Mouse (Mus musculus) lung, postnatal 0 days (tissue): ENCODE results near the gene Nfatc3. TPM values are rescaled to one million over a fixed set of nuclear protein-coding genes. Genes with fewer than 3 reads are reported as not detected.

Experiments used
- ATAC-seq: fragments of 200-750 bp; cut with Nextera tagmentation; 2 replicates; pipeline ENCODE4 v1.8.0; 2017; ENCODE audit warnings: moderate library complexity
- DNase-seq: peaks from one replicate; pipeline ENCODE4 v3.0.0-alpha.2; 2016; ENCODE audit warnings: low spot score
- H3K27ac ChIP-seq: fragments of 300-500 bp; sonication (generic); 2 replicates; pipeline ENCODE4 v1.5.1; 2014; ENCODE audit warnings: antibody characterized with exemption, mild to moderate bottlenecking, low read length, mixed read lengths
- H3K27me3 ChIP-seq: fragments of 300-500 bp; sonication (generic); replicated peaks from 2 replicates; pipeline ENCODE4 v1.6.1; 2014; ENCODE audit warnings: low read length, mixed read lengths; ENCODE audit not compliant: insufficient read depth
- H3K36me3 ChIP-seq: fragments of 300-500 bp; sonication (generic); 2 replicates; pipeline ENCODE4 v1.6.1; 2014; ENCODE audit warnings: low read length, mixed read lengths; ENCODE audit not compliant: insufficient read depth
- H3K4me1 ChIP-seq: fragments of 300-500 bp; sonication (generic); 2 replicates; pipeline ENCODE4 v1.6.1; 2014; ENCODE audit warnings: antibody characterized with exemption, low read depth, low read length, mixed read lengths; ENCODE audit not compliant: insufficient read depth
- H3K4me2 ChIP-seq: fragments of 300-500 bp; sonication (generic); replicated peaks from 2 replicates; pipeline ENCODE4 v1.6.1; 2014; ENCODE audit warnings: low read depth, mild to moderate bottlenecking, low read length, moderate library complexity, mixed read lengths
- H3K4me3 ChIP-seq: fragments of 300-500 bp; sonication (generic); 2 replicates; pipeline ENCODE4 v1.5.1; 2014; ENCODE audit warnings: low read depth, low read length
- H3K9ac ChIP-seq: fragments of 300-500 bp; sonication (generic); replicated peaks from 2 replicates; pipeline ENCODE4 v1.6.1; 2014; ENCODE audit warnings: low read depth, mild to moderate bottlenecking
- H3K9me3 ChIP-seq: fragments of 300-500 bp; sonication (generic); 2 replicates; pipeline ENCODE4 v1.6.1; 2016; ENCODE audit warnings: low read length, mixed read lengths
- CTCF ChIP-seq: IDR thresholded peaks from 2 replicates; pipeline ENCODE4 v1.5.1; 2016; ENCODE audit warnings: antibody characterized with exemption, mild to moderate bottlenecking
- EP300 ChIP-seq: IDR thresholded peaks from 2 replicates; pipeline ENCODE4 v1.6.1; 2016; ENCODE audit warnings: antibody characterized with exemption, mild to moderate bottlenecking, control low read depth
- WGBS: fragments of 180-500 bp; shearing (Covaris S2); extraction: QIAGEN DNeasy Blood & Tissue Kit; methylation state at CpG from one replicate; pipeline ENCODE4 v1.1.7; 2014; 5-methylcytosine and 5-hydroxymethylcytosine counted together
- polyA plus RNA-seq: library from polyadenylated mRNA; unstranded; fragments of >200 nt; fragmentation: Nextera tagmentation; extraction: Ambion mirVana; gene quantifications from 2 replicates; pipeline ENCODE4 v1.2.1, GENCODE M21; 2015

Gene Nfatc3
- polyA plus RNA-seq, 1 experiment from 2014 or later = 3.4 TPM

- Histone ChIP-seq H3K36me3 (no peaks in the 10 kb centered on the region), H3K27ac (no peak overlapping the region), H3K27me3 (no peaks in the 10 kb centered on the region), H3K9ac (no peak overlapping the region), H3K4me3 (no peak overlapping the region), H3K9me3 (no peaks in the 10 kb centered on the region), H3K4me1 (no peaks in the 10 kb centered on the region), H3K4me2 (no peak overlapping the region)
- no peak for DNase-seq
- TF ChIP-seq EP300 (no peak), CTCF (no peak)
- ATAC-seq = no peak
- 92% methylated on average over 11 of the region's 11 CpGs for WGBS
Observed at GRCm38 (mm10) chr8:106046872-106047559, 11.6 kb upstream of the Nfatc3 start.

- no peaks in the 10 kb centered on the region for H3K27me3 ChIP-seq
- no peaks in the 10 kb centered on the region for H3K4me1 ChIP-seq
- H3K9me3 ChIP-seq = no peaks in the 10 kb centered on the region
- no peaks in the 10 kb centered on the region for H3K36me3 ChIP-seq
- no peak overlapping the region for H3K4me2 ChIP-seq
- H3K4me3 ChIP-seq = no peak overlapping the region
- TF ChIP-seq EP300 (no peak), CTCF (no peak)
- DNase-seq (no peak), ATAC-seq (no peak)
- H3K9ac ChIP-seq = no peak overlapping the region
- H3K27ac ChIP-seq = no peak overlapping the region
- 85% methylated on average over 5 of the region's 5 CpGs for WGBS
Observed at GRCm38 (mm10) chr8:106047854-106048630, 10.6 kb upstream of the Nfatc3 start.

GRCm38 (mm10) chr8:106049840-106050239 lies 8.8 kb upstream of the Nfatc3 start:
- no peak for DNase-seq
- H3K36me3 ChIP-seq = no peaks in the 10 kb centered on the region
- WGBS = 94% methylated on average over 6 of the region's 6 CpGs
- no peaks in the 10 kb centered on the region for H3K9me3 ChIP-seq
- H3K4me1 ChIP-seq = no peaks in the 10 kb centered on the region
- TF ChIP-seq EP300 = no peak
- TF ChIP-seq CTCF = no peak
- no peak overlapping the region for H3K4me2 ChIP-seq
- H3K9ac ChIP-seq = no peak overlapping the region
- no peaks in the 10 kb centered on the region for H3K27me3 ChIP-seq
- H3K27ac ChIP-seq = no peak overlapping the region
- no peak for ATAC-seq
- no peak overlapping the region for H3K4me3 ChIP-seq

GRCm38 (mm10) chr8:106051068-106051467 lies 7.6 kb upstream of the Nfatc3 start:
- Histone ChIP-seq H3K4me2 (no peak overlapping the region), H3K36me3 (no peaks in the 10 kb centered on the region), H3K4me3 (no peak overlapping the region), H3K9me3 (no peaks in the 10 kb centered on the region), H3K27me3 (no peaks in the 10 kb centered on the region), H3K9ac (no peak overlapping the region), H3K27ac (no peak overlapping the region), H3K4me1 (no peaks in the 10 kb centered on the region)
- no peak for DNase-seq
- TF ChIP-seq EP300 (no peak), CTCF (no peak)
- 83% methylated on average over 3 of the region's 3 CpGs for WGBS
- ATAC-seq = no peak

GRCm38 (mm10) chr8:106052510-106053089 lies 6.0 kb upstream of the Nfatc3 start:
- WGBS = 86% methylated on average over 9 of the region's 9 CpGs
- TF ChIP-seq EP300 = no peak
- no peak for TF ChIP-seq CTCF
- Histone ChIP-seq H3K4me3 (no peak overlapping the region), H3K27me3 (no peaks in the 10 kb centered on the region), H3K4me2 (no peak overlapping the region), H3K4me1 (no peaks in the 10 kb centered on the region), H3K9me3 (no peaks in the 10 kb centered on the region), H3K27ac (no peak overlapping the region), H3K9ac (no peak overlapping the region), H3K36me3 (no peaks in the 10 kb centered on the region)
- ATAC-seq (no peak), DNase-seq (no peak)

- peaks cover 5% of the 10 kb centered on the region; the same call in 1 of the 2 replicates for H3K4me1 ChIP-seq
- no peaks in the 10 kb centered on the region for H3K9me3 ChIP-seq
- H3K4me3 ChIP-seq = no peak overlapping the region
- ATAC-seq (no peak), DNase-seq (no peak)
- TF ChIP-seq EP300 (no peak), CTCF (no peak)
- no peak overlapping the region for H3K9ac ChIP-seq
- H3K27me3 ChIP-seq = no peaks in the 10 kb centered on the region
- no peak overlapping the region for H3K4me2 ChIP-seq
- H3K27ac ChIP-seq = no peak overlapping the region
- H3K36me3 ChIP-seq = no peaks in the 10 kb centered on the region
- WGBS = 44% methylated on average over 6 of the region's 6 CpGs
Observed at GRCm38 (mm10) chr8:106054190-106054811, 4.3 kb upstream of the Nfatc3 start.
